8 mouse cellular contexts compared by ENCODE assay signal in genomic region chr12:109528263-109528545, GRCm38 (mm10).
DNase-seq lines count a peak whose midpoint lies in the region; ATAC-seq and TF ChIP-seq lines count a peak whose summit lies in the region.

No protein-coding gene starts in this region.

- H3K4me3 ChIP-seq in limb, embryonic 11.5 days (ENCODE audit: low read depth, low read length) = peak overlapping the region; percentile 20; the same call in 1 of the 2 replicates
- H3K4me3 ChIP-seq in olfactory bulb, adult 2 months (ENCODE audit: insufficient read depth, low read depth, low read length) = peak overlapping the region; percentile 2; the same call in 1 of the 2 replicates

- no peak for TF ChIP-seq POLR2A in olfactory bulb, adult 2 months (IDR thresholded peaks at IDR 0.05; ENCODE audit: insufficient read depth, low read depth, low read length)

- WGBS in limb, embryonic 11.5 days = 45% methylated on average over 27 of the region's 27 CpGs
- 61% methylated on average over 27 of the region's 27 CpGs for WGBS in olfactory bulb, adult 2 months

- ATAC-seq in limb, embryonic 11.5 days (ENCODE audit: insufficient number of reproducible peaks, low FRiP score, low TSS enrichment, low read depth) = no peak

- intact Hi-C loops in left cerebral cortex, postnatal 25 days (cut with DNase I) = loop anchor here (5.0 kb wide), 1 partner anchor 81 kb away; no protein-coding TSS in a partner anchor

- H3K4me1 ChIP-seq in limb, embryonic 11.5 days (ENCODE audit: control insufficient read depth, insufficient read depth, low read length) = peaks cover 17% of the 10 kb centered on the region
- H3K4me1 ChIP-seq in olfactory bulb, adult 2 months (ENCODE audit: control insufficient read depth, insufficient read depth, low read length) = no peaks in the 10 kb centered on the region

- peak overlapping the region; percentile 50 for H3K4me2 ChIP-seq in limb, embryonic 11.5 days (ENCODE audit: low read depth, severe bottlenecking)

- no peaks in the 10 kb centered on the region for H3K27me3 ChIP-seq in limb, embryonic 11.5 days (ENCODE audit: control insufficient read depth, insufficient read depth, low read length)

- peaks cover 10% of the 10 kb centered on the region; the same call in 1 of the 2 replicates for H3K9me3 ChIP-seq in limb, embryonic 11.5 days (ENCODE audit: control insufficient read depth, low read length)

- H3K9ac ChIP-seq in limb, embryonic 11.5 days (ENCODE audit: low read length) = no peak overlapping the region

- H3K27ac ChIP-seq in limb, embryonic 11.5 days (replicated peaks; ENCODE audit: low read depth, low read length) = no peak overlapping the region
- no peak overlapping the region for H3K27ac ChIP-seq in olfactory bulb, adult 2 months (ENCODE audit: insufficient read depth, low read depth, low read length)

- peak; percentile 39 for DNase-seq in adrenal gland, postnatal 14 days
- no peak for DNase-seq in adrenal gland, adult 18-20 months (ENCODE audit: low spot score in 2 of 2)
- peak; percentile 37 for DNase-seq in right cerebral cortex, postnatal 4 days
- no peak for DNase-seq in right cerebral cortex, adult 18-20 months
- DNase-seq in limb, embryonic 11.5 days (ENCODE audit: low spot score) = peak; percentile 40
- no peak for DNase-seq in left cerebral cortex, adult 18-20 months (ENCODE audit: low spot score in 2 of 2)
- no peak for DNase-seq in left cerebral cortex, postnatal 25 days (ENCODE audit: low spot score in 2 of 2)

- TF ChIP-seq CTCF in olfactory bulb, adult 2 months (IDR thresholded peaks at IDR 0.05; ENCODE audit: insufficient read depth, low read depth, low read length) = no peak

- H3K36me3 ChIP-seq in limb, embryonic 11.5 days (ENCODE audit: control insufficient read depth, insufficient read depth, low read length) = no peaks in the 10 kb centered on the region

Comparison
In these comparisons a context has a peak if more than half of its experiments do, and no peak if none do; other contexts are left out.
1. DNase-seq: peak in adrenal gland, postnatal 14 days (single experiment), right cerebral cortex, postnatal 4 days (single experiment) and limb, embryonic 11.5 days (single experiment); none in adrenal gland, adult 18-20 months (0 of 2), right cerebral cortex, adult 18-20 months (single experiment), left cerebral cortex, adult 18-20 months (0 of 2) and left cerebral cortex, postnatal 25 days (0 of 2).